Mouse (Mus musculus) liver, adult 2 months (tissue): ENCODE results near the gene Cfap77. TPM values are rescaled to one million over a fixed set of nuclear protein-coding genes. Genes with fewer than 3 reads are reported as not detected.

Experiments
- DNase-seq: peaks from one replicate; pipeline ENCODE4 v3.0.0-alpha.2; 2011; ENCODE audit warnings: low read depth, low spot score; ENCODE audit errors: extremely low read depth
- H3K27ac ChIP-seq: fragments of 200-500 bp; replicated peaks from 2 replicates; pipeline ENCODE4 v1.5.1; 2012; ENCODE audit warnings: low read depth, mild to moderate bottlenecking, control low read depth, inconsistent platforms, low read length; ENCODE audit not compliant: insufficient read depth
- H3K27me3 ChIP-seq: fragments of 200-500 bp; 2 replicates; pipeline ENCODE4 v1.6.1; 2012; ENCODE audit warnings: mild to moderate bottlenecking, moderate library complexity, low read length, inconsistent platforms; ENCODE audit not compliant: control insufficient read depth, insufficient read depth
- H3K36me3 ChIP-seq: fragments of 200-500 bp; 2 replicates; pipeline ENCODE4 v1.6.1; 2012; ENCODE audit warnings: low read length, inconsistent platforms; ENCODE audit not compliant: control insufficient read depth, insufficient read depth
- H3K4me1 ChIP-seq: fragments of 200-500 bp; 2 replicates; pipeline ENCODE4 v1.6.1; 2011; ENCODE audit warnings: low read length; ENCODE audit not compliant: control insufficient read depth, insufficient read depth
- H3K4me3 ChIP-seq: fragments of 200-500 bp; 2 replicates; pipeline ENCODE4 v1.5.1; 2011; ENCODE audit warnings: low read depth, mild to moderate bottlenecking, control low read depth, low read length, moderate library complexity; ENCODE audit not compliant: insufficient read depth
- H3K79me2 ChIP-seq: fragments of 200-500 bp; 2 replicates; pipeline ENCODE4 v1.6.1; 2012; ENCODE audit warnings: inconsistent platforms, mild to moderate bottlenecking, low read length, moderate library complexity; ENCODE audit not compliant: control insufficient read depth, insufficient read depth
- H3K9ac ChIP-seq: fragments of 200-500 bp; 2 replicates; pipeline ENCODE4 v1.6.1; 2012; ENCODE audit warnings: low read depth, mild to moderate bottlenecking, control low read depth, inconsistent platforms, low read length
- CTCF ChIP-seq: fragments of 200-500 bp; IDR thresholded peaks from 2 replicates; pipeline ENCODE4 v1.5.1; 2011; ENCODE audit warnings: low read depth, low read length, control low read depth
- POLR2A ChIP-seq: fragments of 200-500 bp; IDR thresholded peaks from 2 replicates; pipeline ENCODE4 v1.6.1; 2011; ENCODE audit warnings: low read length, control low read depth; ENCODE audit not compliant: insufficient read depth; ENCODE audit errors: extremely low read depth
- WGBS: fragments of 180-500 bp; shearing (Covaris S2); methylation state at CpG from one replicate; pipeline ENCODE4 v1.1.7; 2018; 5-methylcytosine and 5-hydroxymethylcytosine counted together
- polyA plus RNA-seq: library from polyadenylated mRNA; depleted of rRNA; stranded (reverse); fragments of >200 nt; gene quantifications from 2 replicates; pipeline ENCODE4 v1.2.3, GENCODE M21; 2012
- total RNA-seq: library from RNA; depleted of rRNA; stranded (reverse); fragments of >200 nt; gene quantifications from 2 replicates; pipeline ENCODE4 v1.2.3, GENCODE M21; 2014

Gene Cfap77
- total and polyA plus RNA-seq, 2 experiments, result 0.06 TPM; not detected in 1

- 85% methylated on average over 4 of the region's 4 CpGs for WGBS
Measured at GRCm38 (mm10) chr2:28897340-28897899, 157.4 kb downstream of the Cfap77 start.

GRCm38 (mm10) chr2:28895876-28896275, 159.0 kb downstream of the Cfap77 start:
- Histone ChIP-seq H3K79me2 (no peaks in the 10 kb centered on the region), H3K4me1 (no peaks in the 10 kb centered on the region), H3K27ac (no peak overlapping the region), H3K4me3 (no peak overlapping the region), H3K36me3 (peaks cover 5% of the 10 kb centered on the region; the same call in 1 of the 2 replicates), H3K9ac (no peak overlapping the region), H3K27me3 (no peaks in the 10 kb centered on the region)
- 94% methylated on average over 7 of the region's 7 CpGs for WGBS
- no peak for DNase-seq
- TF ChIP-seq CTCF (no peak), POLR2A (no peak)

More at GRCm38 (mm10) chr2:28897340-28897899, 157.4 kb downstream of the Cfap77 start:
- H3K27me3 ChIP-seq, result no peaks in the 10 kb centered on the region
- no peak overlapping the region for H3K4me3 ChIP-seq
- no peak overlapping the region for H3K27ac ChIP-seq
- DNase-seq, result no peak
- H3K36me3 ChIP-seq, result peaks cover 5% of the 10 kb centered on the region; the same call in 1 of the 2 replicates
- H3K4me1 ChIP-seq, result no peaks in the 10 kb centered on the region
- no peaks in the 10 kb centered on the region for H3K79me2 ChIP-seq
- TF ChIP-seq CTCF, result no peak
- TF ChIP-seq POLR2A, result no peak
- no peak overlapping the region for H3K9ac ChIP-seq

- Histone ChIP-seq H3K27me3 (no peaks in the 10 kb centered on the region), H3K27ac (no peak overlapping the region), H3K36me3 (peaks cover 15% of the 10 kb centered on the region), H3K9ac (no peak overlapping the region), H3K4me3 (no peak overlapping the region), H3K4me1 (no peaks in the 10 kb centered on the region), H3K79me2 (no peaks in the 10 kb centered on the region)
- no peak for DNase-seq
- 94% methylated on average over 6 of the region's 6 CpGs for WGBS
- TF ChIP-seq POLR2A (no peak), CTCF (no peak)
Measured at GRCm38 (mm10) chr2:28893526-28893925, 161.3 kb downstream of the Cfap77 start.

- Histone ChIP-seq H3K4me1 (no peaks in the 10 kb centered on the region), H3K4me3 (no peak overlapping the region), H3K79me2 (no peaks in the 10 kb centered on the region), H3K27me3 (no peaks in the 10 kb centered on the region), H3K9ac (no peak overlapping the region), H3K27ac (no peak overlapping the region), H3K36me3 (peaks cover 23% of the 10 kb centered on the region)
- DNase-seq, result peak; percentile 55
- TF ChIP-seq POLR2A, result no peak
- TF ChIP-seq CTCF, result no peak
- WGBS, result 16% methylated on average over 1 of the region's 1 CpGs
Measured at GRCm38 (mm10) chr2:28892796-28893195, 162.1 kb downstream of the Cfap77 start.

- Histone ChIP-seq H3K9ac (no peak overlapping the region), H3K27ac (no peak overlapping the region), H3K36me3 (peaks cover 39% of the 10 kb centered on the region), H3K4me1 (no peaks in the 10 kb centered on the region), H3K79me2 (no peaks in the 10 kb centered on the region), H3K4me3 (no peak overlapping the region), H3K27me3 (no peaks in the 10 kb centered on the region)
- TF ChIP-seq POLR2A, result no peak
- no peak for TF ChIP-seq CTCF
- DNase-seq, result no peak
- WGBS, result 93% methylated on average over 4 of the region's 4 CpGs
Measured at GRCm38 (mm10) chr2:28884914-28885313, 170.0 kb downstream of the Cfap77 start.

GRCm38 (mm10) chr2:28882826-28883485, 171.9 kb downstream of the Cfap77 start:
- Histone ChIP-seq H3K79me2 (no peaks in the 10 kb centered on the region), H3K36me3 (peaks cover 22% of the 10 kb centered on the region), H3K4me3 (no peak overlapping the region), H3K27ac (no peak overlapping the region), H3K4me1 (0 out of 2 replicates have a peak, but pooled peaks cover 1% of the 10 kb centered on the region), H3K9ac (no peak overlapping the region), H3K27me3 (no peaks in the 10 kb centered on the region)
- TF ChIP-seq CTCF (no peak), POLR2A (no peak)
- DNase-seq, result no peak
- WGBS, result 89% methylated on average over 6 of the region's 6 CpGs
